Mouse (Mus musculus): ENCODE data around the gene Stxbp1. TPM values are rescaled to one million over a fixed set of nuclear protein-coding genes. Genes with fewer than 3 reads are reported as not detected.

Stxbp1 gene
- polyA plus RNA-seq, 1 experiment from 2014 or later, result 16.2 TPM

DNA sequence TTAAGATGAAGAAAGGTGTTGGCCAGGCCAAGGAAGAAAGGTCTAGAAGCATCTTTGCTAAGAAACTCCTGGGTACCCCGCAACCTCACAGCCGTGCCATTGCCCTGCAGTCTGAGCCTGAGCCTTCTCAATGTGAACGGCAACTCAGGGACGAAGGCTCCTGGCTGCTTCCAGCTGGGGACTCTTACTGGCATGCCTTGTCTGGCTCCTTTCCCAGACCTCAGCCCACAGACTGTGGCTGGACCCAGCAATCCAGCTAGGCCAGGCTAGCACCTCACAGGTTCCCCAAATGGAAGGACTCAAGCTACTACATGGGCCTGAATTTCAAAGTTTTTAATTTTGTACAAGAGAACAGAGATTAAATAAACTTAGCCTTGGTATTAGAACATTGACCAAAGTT lies 85.2 kb downstream of the Stxbp1 start:
- Histone ChIP-seq H3K36me3 (ENCODE audit: control insufficient read depth, insufficient read depth, low read length) (peaks cover 29% of the 10 kb centered on the region), H3K9me3 (ENCODE audit: control insufficient read depth, low read length) (no peaks in the 10 kb centered on the region), H3K27me3 (ENCODE audit: control insufficient read depth, insufficient read depth, low read length) (no peaks in the 10 kb centered on the region), H3K4me3 (ENCODE audit: low read length) (no peak overlapping the region), H3K27ac (ENCODE audit: low read depth, low read length) (no peak overlapping the region), H3K4me2 (replicated peaks; ENCODE audit: low read depth, low read length) (no peak overlapping the region), H3K4me1 (ENCODE audit: control insufficient read depth, insufficient read depth, low read length) (no peaks in the 10 kb centered on the region), H3K9ac (ENCODE audit: low read depth, low read length) (no peak overlapping the region)
- WGBS, result 90% methylated on average over 4 of the region's 4 CpGs
- ATAC-seq (ENCODE audit: low FRiP score, low TSS enrichment), result no peak

DNA sequence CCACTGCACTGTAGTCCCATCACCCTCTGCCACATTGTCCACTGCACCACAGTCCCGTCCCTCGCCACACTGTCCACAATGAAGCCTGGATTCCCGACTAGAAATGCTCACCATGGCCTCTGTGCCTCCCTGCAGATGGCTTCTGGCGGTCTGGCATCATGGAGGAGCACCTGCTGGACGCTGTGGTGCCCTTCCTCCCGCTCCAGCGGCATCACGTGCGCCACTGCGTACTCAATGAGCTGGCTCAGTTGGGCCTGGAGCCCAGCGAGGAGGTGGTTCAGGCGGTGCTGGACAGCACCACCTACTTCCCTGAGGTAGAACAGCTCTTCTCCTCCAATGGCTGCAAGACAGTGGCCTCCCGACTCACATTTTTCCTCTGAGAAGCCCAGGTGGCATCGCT lies 85.7 kb downstream of the Stxbp1 start:
- H3K9me3 ChIP-seq (ENCODE audit: control insufficient read depth, low read length), result no peaks in the 10 kb centered on the region
- no peak for ATAC-seq (ENCODE audit: low FRiP score, low TSS enrichment)
- H3K4me2 ChIP-seq (replicated peaks; ENCODE audit: low read depth, low read length), result no peak overlapping the region
- H3K27ac ChIP-seq (ENCODE audit: low read depth, low read length), result no peak overlapping the region
- no peaks in the 10 kb centered on the region for H3K4me1 ChIP-seq (ENCODE audit: control insufficient read depth, insufficient read depth, low read length)
- H3K4me3 ChIP-seq (ENCODE audit: low read length), result no peak overlapping the region
- H3K27me3 ChIP-seq (ENCODE audit: control insufficient read depth, insufficient read depth, low read length), result no peaks in the 10 kb centered on the region
- WGBS, result 89% methylated on average over 14 of the region's 14 CpGs
- H3K9ac ChIP-seq (ENCODE audit: low read depth, low read length), result no peak overlapping the region
- H3K36me3 ChIP-seq (ENCODE audit: control insufficient read depth, insufficient read depth, low read length), result peaks cover 29% of the 10 kb centered on the region

DNA sequence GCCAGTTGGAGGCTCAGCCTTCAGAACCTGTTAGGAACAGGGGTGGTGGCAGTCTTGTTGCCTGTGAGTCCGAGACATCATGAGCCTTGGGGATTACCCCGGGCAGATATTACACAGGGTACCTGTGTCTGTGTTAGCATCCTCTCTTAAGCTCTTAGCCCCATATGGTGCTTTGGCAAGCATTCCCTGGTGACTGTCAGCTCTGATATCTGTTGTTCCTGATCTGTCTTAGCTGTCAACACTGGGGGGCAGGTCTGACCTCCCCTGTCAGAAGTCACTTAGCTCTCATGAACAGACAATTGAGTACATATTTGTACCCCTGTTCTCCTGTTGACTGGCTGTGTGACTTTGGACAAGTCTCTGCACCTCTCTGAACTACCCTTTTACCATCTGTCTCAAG lies 88.0 kb downstream of the Stxbp1 start:
- WGBS, result 95% methylated on average over 2 of the region's 2 CpGs
- no peak overlapping the region for H3K9ac ChIP-seq (ENCODE audit: low read depth, low read length)
- no peak overlapping the region for H3K4me3 ChIP-seq (ENCODE audit: low read length)
- H3K36me3 ChIP-seq (ENCODE audit: control insufficient read depth, insufficient read depth, low read length), result peaks cover 37% of the 10 kb centered on the region
- no peak for ATAC-seq (ENCODE audit: low FRiP score, low TSS enrichment)
- no peaks in the 10 kb centered on the region for H3K27me3 ChIP-seq (ENCODE audit: control insufficient read depth, insufficient read depth, low read length)
- H3K4me1 ChIP-seq (ENCODE audit: control insufficient read depth, insufficient read depth, low read length), result no peaks in the 10 kb centered on the region
- H3K4me2 ChIP-seq (replicated peaks; ENCODE audit: low read depth, low read length), result no peak overlapping the region
- no peak overlapping the region for H3K27ac ChIP-seq (ENCODE audit: low read depth, low read length)
- no peaks in the 10 kb centered on the region for H3K9me3 ChIP-seq (ENCODE audit: control insufficient read depth, low read length)

DNA sequence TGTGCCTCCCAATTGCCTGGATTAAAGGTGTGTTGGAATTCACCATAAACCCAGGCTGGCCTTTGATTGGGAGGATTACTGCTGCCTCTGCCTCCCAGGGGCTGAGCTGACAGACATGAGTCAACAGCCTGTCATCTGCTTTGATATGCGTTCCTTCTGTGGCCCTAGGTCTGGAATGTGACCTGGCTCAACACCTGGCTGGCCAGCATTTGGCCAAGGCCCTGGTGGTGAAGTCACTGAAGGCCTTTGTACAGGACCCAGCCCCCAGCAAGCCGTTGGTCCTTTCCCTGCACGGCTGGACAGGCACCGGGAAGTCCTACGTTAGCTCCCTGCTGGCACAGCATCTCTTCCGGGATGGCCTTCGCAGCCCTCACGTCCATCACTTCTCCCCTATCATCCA lies 88.5 kb downstream of the Stxbp1 start:
- Histone ChIP-seq H3K36me3 (ENCODE audit: control insufficient read depth, insufficient read depth, low read length) (peaks cover 38% of the 10 kb centered on the region), H3K27me3 (ENCODE audit: control insufficient read depth, insufficient read depth, low read length) (no peaks in the 10 kb centered on the region), H3K9ac (ENCODE audit: low read depth, low read length) (no peak overlapping the region), H3K4me2 (replicated peaks; ENCODE audit: low read depth, low read length) (no peak overlapping the region), H3K4me1 (ENCODE audit: control insufficient read depth, insufficient read depth, low read length) (no peaks in the 10 kb centered on the region), H3K27ac (ENCODE audit: low read depth, low read length) (no peak overlapping the region), H3K9me3 (ENCODE audit: control insufficient read depth, low read length) (no peaks in the 10 kb centered on the region), H3K4me3 (ENCODE audit: low read length) (no peak overlapping the region)
- ATAC-seq (ENCODE audit: low FRiP score, low TSS enrichment), result no peak
- 64% methylated on average over 8 of the region's 8 CpGs for WGBS

DNA sequence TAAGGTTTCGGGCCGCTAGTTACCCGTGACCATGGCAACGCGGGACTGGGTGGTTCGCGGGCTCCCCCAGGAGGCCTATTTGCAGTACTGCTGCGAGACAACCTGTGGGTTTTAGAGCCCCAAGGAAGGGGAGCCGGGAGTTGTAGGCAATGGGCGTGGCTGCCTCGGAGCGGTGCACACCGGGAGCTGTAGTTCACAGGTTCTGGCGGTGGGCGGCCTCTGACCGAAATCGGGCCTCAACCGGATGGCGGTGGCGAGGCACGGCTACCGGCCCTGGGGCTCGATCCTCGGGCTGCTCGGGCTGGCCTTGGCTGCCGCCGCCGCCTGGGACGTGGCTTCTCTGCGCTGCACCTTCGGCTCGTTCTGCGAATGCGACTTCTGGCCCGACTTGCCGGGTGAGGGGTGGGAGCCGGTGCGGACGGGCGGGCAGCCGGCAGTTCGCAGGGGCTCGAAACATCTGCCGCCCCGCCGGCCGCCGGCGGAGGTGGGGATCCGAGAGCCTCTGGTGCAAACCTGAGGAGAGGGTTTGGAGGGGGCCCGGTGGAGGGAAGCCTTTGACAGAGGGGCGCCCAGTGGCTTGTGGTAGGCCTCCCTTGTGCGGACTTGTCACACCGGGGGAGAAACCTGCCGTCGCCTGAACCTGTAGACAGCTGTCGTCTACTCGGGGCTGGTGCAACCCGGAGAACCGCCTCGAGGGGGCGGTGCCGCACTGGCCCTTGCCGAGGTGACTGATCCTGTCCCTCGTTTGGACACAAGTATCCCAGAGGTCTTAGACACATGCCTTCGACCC lies 89.8 kb downstream of the Stxbp1 start, which contains the start of gene Tor2a:
Gene Tor2a (plus strand): TSS at position 179 of the 790 bp plus-strand sequence.
- Histone ChIP-seq H3K27ac (ENCODE audit: low read depth, low read length) (peak within 1 kb of the TSS; percentile 74), H3K36me3 (ENCODE audit: control insufficient read depth, insufficient read depth, low read length) (peaks cover 39% of the 10 kb centered on the region), H3K27me3 (ENCODE audit: control insufficient read depth, insufficient read depth, low read length) (no peaks in the 10 kb centered on the region), H3K9me3 (ENCODE audit: control insufficient read depth, low read length) (no peaks in the 10 kb centered on the region), H3K4me2 (replicated peaks; ENCODE audit: low read depth, low read length) (peak within 1 kb of the TSS; percentile 51), H3K4me3 (ENCODE audit: low read length) (peak within 1 kb of the TSS; percentile 54), H3K9ac (ENCODE audit: low read depth, low read length) (peak within 1 kb of the TSS; percentile 77), H3K4me1 (ENCODE audit: control insufficient read depth, insufficient read depth, low read length) (no peaks in the 10 kb centered on the region)
- peak; percentile 94 for ATAC-seq (ENCODE audit: low FRiP score, low TSS enrichment)
- WGBS, result under 1% methylated on average over 60 of the region's 66 CpGs

GRCm38 (mm10) chr2:32756674-32757055 lies 90.4 kb downstream of the Stxbp1 start:
- ATAC-seq (ENCODE audit: low FRiP score, low TSS enrichment), result peak; percentile 26; the same call in 1 of the 2 replicates
- Histone ChIP-seq H3K27ac (ENCODE audit: low read depth, low read length) (no peak overlapping the region), H3K36me3 (ENCODE audit: control insufficient read depth, insufficient read depth, low read length) (peaks cover 37% of the 10 kb centered on the region), H3K9ac (ENCODE audit: low read depth, low read length) (no peak overlapping the region), H3K4me1 (ENCODE audit: control insufficient read depth, insufficient read depth, low read length) (no peaks in the 10 kb centered on the region), H3K4me3 (ENCODE audit: low read length) (no peak overlapping the region), H3K4me2 (replicated peaks; ENCODE audit: low read depth, low read length) (no peak overlapping the region), H3K9me3 (ENCODE audit: control insufficient read depth, low read length) (no peaks in the 10 kb centered on the region), H3K27me3 (ENCODE audit: control insufficient read depth, insufficient read depth, low read length) (no peaks in the 10 kb centered on the region)
- WGBS, result 33% methylated on average over 6 of the region's 6 CpGs

DNA sequence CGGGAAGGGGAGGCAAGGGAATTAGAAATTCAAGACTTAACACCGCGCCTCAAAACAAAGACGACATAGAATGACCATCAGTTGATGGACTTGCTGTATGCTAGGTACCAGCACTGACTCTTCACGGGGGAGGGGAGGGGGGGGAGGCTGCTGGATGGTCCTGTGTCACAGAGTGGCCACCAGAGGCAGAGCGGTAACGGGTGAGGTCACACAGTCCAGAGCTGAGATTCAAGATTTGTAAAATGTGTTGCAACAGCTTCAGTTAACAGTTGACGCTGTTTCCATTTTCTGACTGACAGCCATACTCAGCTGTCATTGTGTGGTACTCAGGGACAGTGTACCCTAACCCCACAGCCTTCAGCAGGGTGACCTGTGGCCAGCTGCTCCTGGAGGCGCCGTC lies 94.9 kb downstream of the Stxbp1 start:
- H3K4me3 ChIP-seq (ENCODE audit: low read length), result no peak overlapping the region
- WGBS, result 70% methylated on average over 10 of the region's 10 CpGs

DNA sequence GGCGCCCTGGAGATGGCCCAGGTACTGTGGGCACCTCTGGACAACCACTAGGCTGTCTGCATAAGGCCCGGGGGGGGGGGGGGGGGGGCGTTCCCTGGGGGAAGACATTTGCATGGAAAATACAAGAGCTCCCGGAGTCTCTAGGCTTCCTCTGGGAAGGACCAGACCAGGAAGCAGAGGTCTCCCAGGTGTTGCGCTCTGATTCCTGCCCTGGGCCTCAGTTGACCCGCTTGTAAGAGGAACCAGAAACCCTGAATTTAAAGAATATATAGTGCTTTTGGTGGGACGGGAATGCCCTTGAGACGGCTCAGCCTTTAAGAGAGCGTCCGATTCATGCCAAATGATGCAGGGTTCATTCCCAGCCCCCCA lies 95.4 kb downstream of the Stxbp1 start:
- no peaks in the 10 kb centered on the region for H3K27me3 ChIP-seq (ENCODE audit: control insufficient read depth, insufficient read depth, low read length)
- H3K4me1 ChIP-seq (ENCODE audit: control insufficient read depth, insufficient read depth, low read length), result no peaks in the 10 kb centered on the region
- H3K4me3 ChIP-seq (ENCODE audit: low read length), result peak overlapping the region; percentile 32
- H3K9me3 ChIP-seq (ENCODE audit: control insufficient read depth, low read length), result no peaks in the 10 kb centered on the region
- WGBS, result 21% methylated on average over 10 of the region's 10 CpGs
- H3K4me2 ChIP-seq (replicated peaks; ENCODE audit: low read depth, low read length), result peak overlapping the region; percentile 51
- H3K9ac ChIP-seq (ENCODE audit: low read depth, low read length), result peak overlapping the region; percentile 37; the same call in 1 of the 2 replicates
- peaks cover 32% of the 10 kb centered on the region for H3K36me3 ChIP-seq (ENCODE audit: control insufficient read depth, insufficient read depth, low read length)
- peak; percentile 6; the same call in 1 of the 2 replicates for ATAC-seq (ENCODE audit: low FRiP score, low TSS enrichment)
- H3K27ac ChIP-seq (ENCODE audit: low read depth, low read length), result no peak overlapping the region

More for the DNA sequence above, 94.9 kb downstream of the Stxbp1 start:
- Histone ChIP-seq H3K27ac (ENCODE audit: low read depth, low read length) (no peak overlapping the region), H3K9me3 (ENCODE audit: control insufficient read depth, low read length) (no peaks in the 10 kb centered on the region), H3K4me2 (replicated peaks; ENCODE audit: low read depth, low read length) (0 out of 2 replicates have a peak overlapping the region, but pooled peaks have one; percentile 51), H3K4me1 (ENCODE audit: control insufficient read depth, insufficient read depth, low read length) (no peaks in the 10 kb centered on the region), H3K9ac (ENCODE audit: low read depth, low read length) (peak overlapping the region; percentile 37; the same call in 1 of the 2 replicates), H3K27me3 (ENCODE audit: control insufficient read depth, insufficient read depth, low read length) (no peaks in the 10 kb centered on the region), H3K36me3 (ENCODE audit: control insufficient read depth, insufficient read depth, low read length) (peaks cover 30% of the 10 kb centered on the region)
- no peak for ATAC-seq (ENCODE audit: low FRiP score, low TSS enrichment)

DNA sequence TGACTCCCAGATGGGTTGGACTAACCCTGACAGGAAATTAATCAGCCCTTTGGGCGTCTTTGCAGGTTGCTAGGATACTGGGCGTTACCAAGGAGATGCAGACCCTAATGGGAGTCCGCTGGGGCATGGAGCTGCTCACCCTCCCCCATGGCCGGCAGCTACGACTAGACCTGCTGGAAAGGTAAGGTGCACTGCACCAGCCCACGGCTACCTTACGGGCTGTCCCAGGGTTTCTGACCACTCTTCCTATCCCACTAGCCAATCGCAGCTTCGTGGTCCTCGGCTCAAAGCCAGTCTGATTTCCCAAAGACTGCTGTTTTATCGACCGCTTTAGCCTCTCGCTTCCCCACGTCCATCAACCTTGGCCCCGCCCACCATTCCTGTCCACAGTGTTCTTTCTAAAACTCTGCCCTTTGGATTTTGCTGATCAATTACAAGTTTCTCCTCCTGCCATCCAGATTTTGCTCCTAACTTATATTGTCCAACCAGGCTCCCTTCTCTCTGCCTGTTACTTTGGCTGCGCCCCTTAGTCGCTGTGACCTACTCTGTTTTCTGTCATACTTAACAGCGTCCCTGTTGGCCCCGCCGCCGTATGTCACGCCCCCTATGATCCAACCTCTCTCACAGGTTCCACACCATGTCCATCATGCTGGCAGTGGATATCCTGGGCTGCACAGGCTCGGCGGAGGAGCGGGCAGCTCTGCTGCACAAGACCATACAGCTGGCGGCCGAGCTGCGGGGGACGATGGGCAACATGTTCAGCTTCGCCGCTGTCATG lies 96.0 kb downstream of the Stxbp1 start:
- Histone ChIP-seq H3K27ac (ENCODE audit: low read depth, low read length) (0 out of 2 replicates have a peak overlapping the region, but pooled peaks have one; percentile 19), H3K4me3 (ENCODE audit: low read length) (peak overlapping the region; percentile 32), H3K36me3 (ENCODE audit: control insufficient read depth, insufficient read depth, low read length) (peaks cover 38% of the 10 kb centered on the region), H3K9ac (ENCODE audit: low read depth, low read length) (peak overlapping the region; percentile 37), H3K4me1 (ENCODE audit: control insufficient read depth, insufficient read depth, low read length) (no peaks in the 10 kb centered on the region), H3K9me3 (ENCODE audit: control insufficient read depth, low read length) (no peaks in the 10 kb centered on the region), H3K27me3 (ENCODE audit: control insufficient read depth, insufficient read depth, low read length) (no peaks in the 10 kb centered on the region), H3K4me2 (replicated peaks; ENCODE audit: low read depth, low read length) (peak overlapping the region; percentile 51)
- 6% methylated on average over 31 of the region's 31 CpGs for WGBS
- peak; percentile 87 for ATAC-seq (ENCODE audit: low FRiP score, low TSS enrichment)
